Mouse (Mus musculus) adrenal gland, postnatal 14 days (tissue): ENCODE measurements around the gene Fam53b. TPM values are rescaled to one million over a fixed set of nuclear protein-coding genes. Genes with fewer than 3 reads are reported as not detected.

ENCODE experiments used
- DNase-seq: peaks from one replicate; pipeline ENCODE4 v3.0.0; 2021; ENCODE audit warnings: mixed read lengths
- total RNA-seq: library from RNA; stranded (reverse); gene quantifications from 2 replicates; pipeline ENCODE4 v1.2.3, GENCODE M21; 2021

The Fam53b gene
- total RNA-seq, 1 experiment from 2014 or later: 65.8 TPM

GRCm38 (mm10) chr7:132767233-132767998 lies 46.3 kb downstream of the Fam53b start:
- DNase-seq: no peak

- peak; percentile 51 for DNase-seq
Measured at GRCm38 (mm10) chr7:132766235-132766871, 47.3 kb downstream of the Fam53b start.

- DNase-seq: no peak
Measured at GRCm38 (mm10) chr7:132765629-132766186, 48.0 kb downstream of the Fam53b start.

GRCm38 (mm10) chr7:132764896-132765491 lies 48.7 kb downstream of the Fam53b start:
- no peak for DNase-seq

- no peak for DNase-seq
Measured at GRCm38 (mm10) chr7:132764314-132764713, 49.4 kb downstream of the Fam53b start.

- DNase-seq: no peak
Measured at GRCm38 (mm10) chr7:132763911-132764310, 49.8 kb downstream of the Fam53b start.

GRCm38 (mm10) chr7:132763351-132763750 lies 50.3 kb downstream of the Fam53b start:
- DNase-seq: no peak

GRCm38 (mm10) chr7:132761409-132761808 lies 52.3 kb downstream of the Fam53b start:
- no peak for DNase-seq

GRCm38 (mm10) chr7:132760589-132761180 lies 53.0 kb downstream of the Fam53b start:
- DNase-seq: no peak

GRCm38 (mm10) chr7:132759926-132760325 lies 53.8 kb downstream of the Fam53b start:
- DNase-seq: no peak

GRCm38 (mm10) chr7:132759405-132759891 lies 54.2 kb downstream of the Fam53b start:
- no peak for DNase-seq

- DNase-seq: no peak
Measured at GRCm38 (mm10) chr7:132758875-132759274, 54.8 kb downstream of the Fam53b start.

- DNase-seq: no peak
Measured at GRCm38 (mm10) chr7:132756325-132756724, 57.4 kb downstream of the Fam53b start.

GRCm38 (mm10) chr7:132754389-132754750 lies 59.3 kb downstream of the Fam53b start:
- DNase-seq: peak; percentile 49

- no peak for DNase-seq
Measured at GRCm38 (mm10) chr7:132753518-132754388, 59.9 kb downstream of the Fam53b start.

GRCm38 (mm10) chr7:132751716-132752115 lies 62.0 kb downstream of the Fam53b start:
- DNase-seq: peak; percentile 75

- DNase-seq: no peak
Measured at GRCm38 (mm10) chr7:132749504-132749903, 64.2 kb downstream of the Fam53b start.

GRCm38 (mm10) chr7:132748076-132748769 lies 65.5 kb downstream of the Fam53b start:
- DNase-seq: no peak

- no peak for DNase-seq
Measured at GRCm38 (mm10) chr7:132747096-132747495, 66.6 kb downstream of the Fam53b start.

GRCm38 (mm10) chr7:132742912-132743311 lies 70.8 kb downstream of the Fam53b start:
- DNase-seq: no peak

GRCm38 (mm10) chr7:132739829-132740228 lies 73.9 kb downstream of the Fam53b start:
- no peak for DNase-seq
